8 mouse cellular contexts compared by ENCODE assay signal in genomic region chr3:100998904-100999340, GRCm38 (mm10). TPM values are rescaled to one million over a fixed set of nuclear protein-coding genes. Genes with fewer than 3 reads are reported as not detected.
A peak's percentile ranks its signal among the peaks of the same experiment; 100 is the strongest.
DNase-seq lines count a peak whose midpoint lies in the region; ATAC-seq and TF ChIP-seq lines count a peak whose summit lies in the region.

No protein-coding gene starts in this region.

- H3K27me3 ChIP-seq in kidney, adult 2 months (replicated peaks; ENCODE audit: control insufficient read depth, insufficient read depth, low read length), result no peaks in the 10 kb centered on the region
- no peaks in the 10 kb centered on the region for H3K27me3 ChIP-seq in limb, embryonic 14.5 days (ENCODE audit: control insufficient read depth, insufficient read depth, low read length)
- H3K27me3 ChIP-seq in midbrain, embryonic 16.5 days (ENCODE audit: control insufficient read depth, insufficient read depth, low read depth, low read length), result no peaks in the 10 kb centered on the region
- no peaks in the 10 kb centered on the region for H3K27me3 ChIP-seq in splenic B cell, adult 2 months (ENCODE audit: control insufficient read depth, insufficient read depth, low read length, poor library complexity, severe bottlenecking)

- peak; percentile 91 for TF ChIP-seq CTCF in kidney, adult 2 months (conservative IDR thresholded peaks at IDR 0.05; ENCODE audit: insufficient read depth, insufficient read length, low read depth, low read length)

- H3K27ac ChIP-seq in kidney, adult 2 months (ENCODE audit: insufficient read depth, low read depth, low read length), result no peak overlapping the region
- no peak overlapping the region for H3K27ac ChIP-seq in limb, embryonic 14.5 days (replicated peaks; ENCODE audit: low read depth, low read length)
- H3K27ac ChIP-seq in midbrain, embryonic 16.5 days (ENCODE audit: low read length), result no peak overlapping the region

- DNase-seq in 416B (ENCODE audit: low read depth) (peak; percentile 61), adipocyte (ENCODE audit: low spot score) (peak; percentile 61)
- DNase-seq in embryo, embryonic 10.5 days (ENCODE audit: low spot score), result peak; percentile 83
- peak; percentile 29 to 54 for DNase-seq in gastrocnemius, postnatal 36 days
- peak; percentile 71 for DNase-seq in kidney, adult 2 months
- peak; percentile 76 for DNase-seq in limb, embryonic 14.5 days (ENCODE audit: low spot score)
- peak; percentile 86 for DNase-seq in splenic B cell, adult 2 months (ENCODE audit: low read depth, low spot score)

- ATAC-seq in limb, embryonic 14.5 days (ENCODE audit: low FRiP score, low read depth), result 0 out of 2 replicates have a peak, but pooled peaks have one; percentile 30
- ATAC-seq in midbrain, embryonic 16.5 days, result peak; percentile 30; the same call in 1 of the 2 replicates

- H3K9me3 ChIP-seq in limb, embryonic 14.5 days (ENCODE audit: control insufficient read depth, low read length), result no peaks in the 10 kb centered on the region
- no peaks in the 10 kb centered on the region for H3K9me3 ChIP-seq in midbrain, embryonic 16.5 days (replicated peaks; ENCODE audit: control insufficient read depth, low read length, poor library complexity, severe bottlenecking)

- no peak for TF ChIP-seq POLR2A in kidney, adult 2 months (IDR thresholded peaks at IDR 0.05; ENCODE audit: low read depth, low read length)
- no peak for TF ChIP-seq POLR2A in limb, embryonic 14.5 days (IDR thresholded peaks at IDR 0.05; ENCODE audit: borderline replicate concordance, extremely low read depth, insufficient read depth, insufficient read length)

- H3K4me1 ChIP-seq in kidney, adult 2 months (ENCODE audit: control insufficient read depth, insufficient read depth, low read length), result no peaks in the 10 kb centered on the region
- H3K4me1 ChIP-seq in limb, embryonic 14.5 days (ENCODE audit: control insufficient read depth, insufficient read depth, low read length), result no peaks in the 10 kb centered on the region
- H3K4me1 ChIP-seq in midbrain, embryonic 16.5 days (ENCODE audit: control insufficient read depth, insufficient read depth, low read length), result peaks cover 5% of the 10 kb centered on the region

- no peak overlapping the region for H3K9ac ChIP-seq in limb, embryonic 14.5 days (ENCODE audit: low read depth, low read length, severe bottlenecking)
- H3K9ac ChIP-seq in midbrain, embryonic 16.5 days (ENCODE audit: low read depth, low read length), result no peak overlapping the region

- no peak overlapping the region for H3K4me3 ChIP-seq in kidney, adult 2 months (ENCODE audit: insufficient read depth, low read depth, low read length)
- no peak overlapping the region for H3K4me3 ChIP-seq in limb, embryonic 14.5 days (replicated peaks; ENCODE audit: low read length)
- no peak overlapping the region for H3K4me3 ChIP-seq in midbrain, embryonic 16.5 days (ENCODE audit: low read depth, low read length)

- no peak overlapping the region for H3K4me2 ChIP-seq in limb, embryonic 14.5 days (replicated peaks; ENCODE audit: low read depth, low read length, severe bottlenecking)
- H3K4me2 ChIP-seq in midbrain, embryonic 16.5 days (ENCODE audit: low read length), result no peak overlapping the region

- 23% methylated on average over 6 of the region's 6 CpGs for WGBS in kidney, adult 2 months
- 9% methylated on average over 6 of the region's 6 CpGs for WGBS in limb, embryonic 14.5 days
- WGBS in midbrain, embryonic 16.5 days, result 11% methylated on average over 6 of the region's 6 CpGs

- no peaks in the 10 kb centered on the region for H3K36me3 ChIP-seq in kidney, adult 2 months (ENCODE audit: control insufficient read depth, insufficient read depth, low read length)
- H3K36me3 ChIP-seq in limb, embryonic 14.5 days (ENCODE audit: control insufficient read depth, insufficient read depth, low read length), result no peaks in the 10 kb centered on the region
- no peaks in the 10 kb centered on the region for H3K36me3 ChIP-seq in midbrain, embryonic 16.5 days (ENCODE audit: control insufficient read depth, insufficient read depth, low read length)
- H3K36me3 ChIP-seq in splenic B cell, adult 2 months (ENCODE audit: control insufficient read depth, insufficient read depth, low read length, poor library complexity, severe bottlenecking), result no peaks in the 10 kb centered on the region

- intact Hi-C loops in gastrocnemius, postnatal 36 days (cut with DNase I), result no loop called here

RNA-seq across cellular contexts. Expression of gene Ttf2, which starts 29.5 kb away (rescaled TPM):
- 1 to 10 TPM; 3.6 to 3.8 TPM for total RNA-seq in gastrocnemius, postnatal 36 days (2021)
- polyA plus RNA-seq in kidney, adult 2 months (2012; rRNA removed), result 2.6 and 3.2 TPM in 2 replicates
- 13.9 and 14.0 TPM in 2 replicates for polyA plus RNA-seq in limb, embryonic 14.5 days (2012; rRNA removed)
- 14.0 and 17.9 TPM in 2 replicates for polyA plus RNA-seq in limb, embryonic 14.5 days (2014; fragmentation: Nextera tagmentation; extraction: Ambion mirVana)
- polyA plus RNA-seq in midbrain, embryonic 16.5 days (2015; fragmentation: Nextera tagmentation; extraction: Ambion mirVana), result 2.7 and 3.1 TPM in 2 replicates

RNA-seq across cellular contexts. Expression of gene Cd101, which starts 30.4 kb away (rescaled TPM):
- total RNA-seq in gastrocnemius, postnatal 36 days (2021), result under 1 TPM in 1 of 2 experiments, not detected in 1; 0.15 TPM
- polyA plus RNA-seq in kidney, adult 2 months (2012; rRNA removed), result 0.03 and 0.16 TPM in 2 replicates
- polyA plus RNA-seq in limb, embryonic 14.5 days (2012; rRNA removed), result 0.10 and 0.14 TPM in 2 replicates
- polyA plus RNA-seq in limb, embryonic 14.5 days (2014; fragmentation: Nextera tagmentation; extraction: Ambion mirVana), result 0.19 TPM in 1 of 2 replicates, not detected in the other
- not detected in 2 replicates for polyA plus RNA-seq in midbrain, embryonic 16.5 days (2015; fragmentation: Nextera tagmentation; extraction: Ambion mirVana)
